Mouse (Mus musculus): ENCODE measurements around the gene Xrra1.

DNA sequence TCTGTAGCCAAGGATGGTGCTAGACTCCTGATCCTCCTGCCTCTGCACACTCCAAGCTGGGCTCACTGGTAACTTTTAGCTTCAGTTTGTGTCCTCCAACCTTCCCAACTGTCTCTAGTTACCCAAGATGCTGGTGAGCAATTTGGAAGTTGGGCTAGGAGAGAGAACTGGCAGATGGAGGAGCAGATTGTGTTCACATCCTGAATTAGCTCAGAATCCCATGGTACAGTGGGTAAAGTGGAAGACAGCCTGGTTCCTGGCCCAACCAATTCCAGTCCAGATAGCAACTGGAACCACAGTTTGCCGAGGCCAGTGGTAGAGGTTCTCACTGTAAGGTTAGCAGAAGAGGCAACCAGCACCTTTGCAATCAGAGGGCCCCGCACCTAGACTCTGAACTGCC, 60.2 kb downstream of the Xrra1 start:
- TF ChIP-seq CTCF (IDR thresholded peaks at IDR 0.05; ENCODE audit: low read depth, low read length), result no peak
- no peak for TF ChIP-seq POLR2A (IDR thresholded peaks at IDR 0.05; ENCODE audit: extremely low read depth, insufficient read depth, low read length)

All from liver, adult 2 months (tissue).